Mouse (Mus musculus) layer of hippocampus, adult 2 months (tissue): ENCODE data around the gene Kcnrg. TPM values are rescaled to one million over a fixed set of nuclear protein-coding genes. Genes with fewer than 3 reads are reported as not detected.
"Not testable (repeated sequence)": the region's sequence is repeated elsewhere in the genome, so short reads cannot be mapped to it uniquely, and the experiment has no call there.

Experiments
- DNase-seq, 2 experiments: peaks; one replicate each; pipeline ENCODE4 v3.0.0; 2022; ENCODE audit warnings: low spot score in 2 of 2
- H3K27ac ChIP-seq: fragments of 200-600 bp; 2 replicates; pipeline ENCODE4 v1.8.1; 2022
- H3K4me3 ChIP-seq: fragments of 200-600 bp; 2 replicates; pipeline ENCODE4 v1.8.1; 2022; ENCODE audit warnings: mild to moderate bottlenecking
- CTCF ChIP-seq: fragments of 200-600 bp; conservative IDR thresholded peaks from 2 replicates; pipeline ENCODE4 v1.8.1; 2022; ENCODE audit warnings: antibody characterized with exemption, mild to moderate bottlenecking, moderate library complexity
- long read RNA-seq, 2 experiments: library from polyadenylated mRNA; stranded (forward); transcript quantifications; one replicate each; pipeline ENCODE4 v2.0.0; 2021; ENCODE audit warnings: borderline mapping rate in 2 of 2
- total RNA-seq, 2 experiments: library from RNA; stranded (reverse); gene quantifications; 2 replicates each; pipeline ENCODE4 v1.2.3; 2021

The Kcnrg gene
- 1 to 10 TPM; 1.0 to 1.1 TPM for total RNA-seq
- long read RNA-seq, experiment 1 = 0 reads
- long read RNA-seq, experiment 2, partial matches to known transcripts = 0 of 1 reads
- long read RNA-seq, experiment 2, other reads (novel, unspliced or antisense) = 1 of 1 reads

- no peak within 1 kb of the TSS for H3K4me3 ChIP-seq
- no peak for DNase-seq
- no peak within 1 kb of the TSS for H3K27ac ChIP-seq
- no peak for TF ChIP-seq CTCF
Observed at GRCm38 (mm10) chr14:61607157-61607556, at the start of gene Kcnrg. Gene Kcnrg (plus strand): TSS chr14:61607457.

- Histone ChIP-seq H3K4me3 (no peak overlapping the region), H3K27ac (no peak overlapping the region)
- no peak for DNase-seq
- no peak for TF ChIP-seq CTCF
Observed at GRCm38 (mm10) chr14:61558901-61559300, 48.4 kb upstream of the Kcnrg start.

GRCm38 (mm10) chr14:61559856-61560255 lies 47.4 kb upstream of the Kcnrg start:
- no peak for TF ChIP-seq CTCF
- DNase-seq = no peak

GRCm38 (mm10) chr14:61566211-61566610 lies 41.0 kb upstream of the Kcnrg start:
- not testable (repeated sequence) for DNase-seq, H3K27ac ChIP-seq, H3K4me3 ChIP-seq

More at GRCm38 (mm10) chr14:61559856-61560255, 47.4 kb upstream of the Kcnrg start:
- H3K4me3 ChIP-seq = no peak overlapping the region
- no peak overlapping the region for H3K27ac ChIP-seq

GRCm38 (mm10) chr14:61569344-61569743 lies 37.9 kb upstream of the Kcnrg start:
- no peak for DNase-seq
- H3K4me3 ChIP-seq = no peak overlapping the region
- no peak overlapping the region for H3K27ac ChIP-seq
- no peak for TF ChIP-seq CTCF

GRCm38 (mm10) chr14:61571366-61571765 lies 35.9 kb upstream of the Kcnrg start:
- Histone ChIP-seq H3K4me3 (no peak overlapping the region; the same call in 1 of the 2 replicates), H3K27ac (no peak overlapping the region)
- DNase-seq = peak; percentile 83 to 91
- peak; percentile 98 for TF ChIP-seq CTCF

GRCm38 (mm10) chr14:61572131-61572530 lies 35.1 kb upstream of the Kcnrg start:
- no peak for DNase-seq
- no peak overlapping the region for H3K27ac ChIP-seq
- TF ChIP-seq CTCF = no peak
- H3K4me3 ChIP-seq = no peak overlapping the region

- no peak for DNase-seq
- Histone ChIP-seq H3K4me3 (no peak overlapping the region), H3K27ac (no peak overlapping the region)
- TF ChIP-seq CTCF = no peak
Observed at GRCm38 (mm10) chr14:61575066-61575465, 32.2 kb upstream of the Kcnrg start.

GRCm38 (mm10) chr14:61575941-61576340 lies 31.3 kb upstream of the Kcnrg start:
- DNase-seq = no peak
- Histone ChIP-seq H3K4me3 (no peak overlapping the region), H3K27ac (no peak overlapping the region)
- no peak for TF ChIP-seq CTCF

- H3K4me3 ChIP-seq = no peak overlapping the region
- no peak; the same call in 1 of the 2 replicates for TF ChIP-seq CTCF
- no peak for DNase-seq
- no peak overlapping the region for H3K27ac ChIP-seq
Observed at GRCm38 (mm10) chr14:61589288-61590065, 17.8 kb upstream of the Kcnrg start.

- no peak for TF ChIP-seq CTCF
- no peak overlapping the region for H3K27ac ChIP-seq
- no peak overlapping the region for H3K4me3 ChIP-seq
- DNase-seq = no peak
Observed at GRCm38 (mm10) chr14:61596719-61597426, 10.4 kb upstream of the Kcnrg start.

- H3K4me3 ChIP-seq = peak within 1 kb of the TSS; percentile 83
- peak within 1 kb of the TSS; percentile 92 for H3K27ac ChIP-seq
- DNase-seq = no peak
- TF ChIP-seq CTCF = no peak
Observed at GRCm38 (mm10) chr14:61597968-61598367, 9.3 kb upstream of the Kcnrg start, which contains the start of gene Trim13. Gene Trim13 (plus strand): TSS chr14:61598247.

GRCm38 (mm10) chr14:61599057-61599806 lies 8.0 kb upstream of the Kcnrg start:
- Histone ChIP-seq H3K4me3 (peak overlapping the region; percentile 83), H3K27ac (peak overlapping the region; percentile 92)
- no peak for TF ChIP-seq CTCF
- DNase-seq = peak; percentile 79 to 83
